Mouse (Mus musculus): ENCODE measurements at regions not wholly inside any gene's neighbourhood (a gene's known extent, or its start where the extent isn't known, plus 50 kb on each side); places are given as distances from the start of the nearest gene placed in this dataset.

DNA sequence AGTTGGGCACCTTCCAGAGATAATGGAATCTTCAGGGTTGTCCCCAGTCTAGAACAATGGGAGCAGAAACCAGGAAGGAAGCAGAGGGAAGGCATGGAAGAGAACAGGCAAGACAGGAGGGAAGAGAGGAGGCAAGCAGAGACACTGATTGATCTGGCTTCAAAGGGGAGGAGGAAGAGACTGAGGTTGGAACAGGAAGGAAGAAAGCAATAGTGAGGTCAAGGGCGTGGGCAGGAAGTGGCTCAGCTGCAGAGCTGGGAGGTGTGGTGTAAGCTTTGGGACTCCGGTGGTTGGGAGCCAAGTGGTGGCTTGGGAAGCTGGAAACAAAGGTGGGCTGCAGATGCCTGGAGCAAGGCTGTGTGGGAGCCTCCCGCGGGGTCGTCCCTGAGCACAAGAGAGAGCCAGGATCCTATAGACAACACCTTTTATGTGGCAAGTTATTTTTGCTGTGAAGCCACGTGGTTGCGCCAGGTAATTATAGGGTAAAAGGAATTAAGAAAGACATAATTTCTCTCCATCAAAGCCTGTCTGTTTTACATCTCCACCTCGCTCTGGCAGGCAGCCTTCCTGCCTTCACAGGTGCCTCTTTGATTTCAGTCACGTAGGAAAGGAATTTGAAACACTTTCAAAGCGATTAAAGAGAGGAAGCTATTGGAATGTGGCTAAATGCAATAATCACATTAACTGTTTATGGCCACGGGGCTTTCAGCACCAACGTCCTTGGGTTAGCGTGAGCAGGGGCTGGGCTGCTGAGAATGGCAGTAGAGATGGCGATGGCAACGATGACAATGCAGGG lies 237.3 kb upstream of the Wscd1 start:
- no peak for DNase-seq (ENCODE audit: low read depth)

DNA sequence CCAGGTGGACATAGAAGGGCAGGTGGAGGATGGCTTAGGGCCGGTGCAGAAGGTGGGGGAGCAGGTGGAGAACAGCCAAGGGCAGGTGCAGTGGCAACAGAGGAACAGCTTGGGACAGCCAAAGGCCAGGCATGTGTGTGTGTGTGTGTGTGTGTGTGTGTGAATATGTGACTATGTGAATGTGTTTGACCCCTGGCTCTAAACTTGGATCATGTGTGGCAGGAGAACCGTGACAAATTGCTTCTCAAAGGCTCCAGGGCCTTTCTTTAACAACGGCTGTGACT lies 236.7 kb upstream of the Wscd1 start:
- DNase-seq (ENCODE audit: low read depth) = no peak

DNA sequence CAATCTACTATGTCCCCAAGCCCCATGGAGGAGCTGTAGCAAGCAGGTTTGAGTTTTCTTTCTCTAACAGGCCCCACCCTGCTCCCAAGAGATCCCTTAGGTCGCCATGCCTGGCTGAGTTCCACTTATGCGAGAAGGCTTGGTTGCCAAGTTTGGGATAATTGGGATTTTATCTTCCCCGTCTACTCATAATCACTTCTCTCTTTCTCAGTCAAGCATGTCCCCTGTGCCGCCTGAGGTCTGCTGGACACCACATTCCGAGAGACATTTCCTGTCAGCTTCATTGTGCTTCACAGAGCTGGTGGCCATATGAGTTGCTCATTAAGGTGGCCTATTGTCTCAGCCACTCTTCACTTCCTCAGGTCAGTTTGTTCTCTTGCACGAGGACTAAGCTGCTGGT lies 234.5 kb upstream of the Wscd1 start:
- DNase-seq (ENCODE audit: low read depth) = no peak

DNA sequence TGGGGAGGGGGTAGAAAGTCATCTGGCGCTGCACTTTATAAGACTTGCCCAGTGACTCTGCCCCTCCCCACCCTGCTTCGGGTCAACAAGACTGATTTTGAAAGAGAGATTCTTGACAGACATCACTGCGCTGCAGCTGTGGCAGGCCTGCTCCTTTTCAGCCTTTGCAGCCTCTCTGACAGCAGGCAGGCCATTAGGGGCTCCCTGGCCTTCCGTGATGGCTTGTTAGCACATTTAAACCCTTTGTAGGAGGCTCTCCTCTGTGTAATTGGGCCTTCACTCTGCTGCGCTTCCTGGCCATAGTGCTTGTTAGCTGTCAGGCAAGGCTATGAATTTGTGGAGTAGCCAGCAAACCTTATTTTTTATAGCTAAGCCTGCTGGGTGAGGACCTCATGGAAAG lies 232.3 kb upstream of the Wscd1 start:
- DNase-seq (ENCODE audit: low read depth) = no peak

DNA sequence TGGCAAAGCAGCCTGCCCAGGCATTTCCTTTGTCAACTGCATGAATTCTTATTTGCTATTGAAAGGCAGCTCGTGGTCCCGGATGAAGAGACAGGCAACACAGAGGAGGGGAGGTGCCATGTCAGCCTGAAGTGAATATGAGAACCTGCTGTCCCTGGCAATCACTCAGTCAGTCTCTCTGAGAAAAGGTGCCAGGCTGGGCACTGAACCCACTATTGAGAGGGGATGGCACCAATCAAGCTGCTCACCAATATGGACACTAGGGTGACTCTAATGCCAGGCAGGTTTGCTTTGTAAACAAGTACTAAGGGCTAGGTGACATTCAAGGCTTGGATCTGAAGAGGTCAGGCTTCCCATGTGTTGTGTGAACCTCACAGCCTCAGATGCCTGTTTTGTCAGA lies 222.0 kb upstream of the Wscd1 start:
- DNase-seq (ENCODE audit: low read depth) = no peak

DNA sequence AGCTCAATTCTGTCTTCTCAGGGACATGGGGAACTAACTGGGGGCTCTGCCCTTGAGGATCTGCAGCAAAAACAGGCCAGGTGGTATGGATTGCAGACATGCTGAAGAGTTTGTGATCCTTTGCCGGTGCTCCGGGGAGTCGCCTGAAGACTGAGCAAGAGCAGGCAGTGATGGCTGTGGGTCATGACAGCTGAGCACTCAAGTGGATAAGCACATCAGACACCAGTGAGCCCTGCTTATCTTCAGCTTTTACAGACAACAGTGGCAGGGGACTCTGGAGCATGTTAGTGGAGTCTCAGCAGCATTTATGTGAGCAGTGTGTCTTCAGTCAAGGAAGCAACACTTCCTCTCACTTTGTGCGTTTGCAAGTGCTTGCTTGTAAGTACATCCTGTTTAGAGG lies 221.1 kb upstream of the Wscd1 start:
- DNase-seq (ENCODE audit: low read depth) = no peak

DNA sequence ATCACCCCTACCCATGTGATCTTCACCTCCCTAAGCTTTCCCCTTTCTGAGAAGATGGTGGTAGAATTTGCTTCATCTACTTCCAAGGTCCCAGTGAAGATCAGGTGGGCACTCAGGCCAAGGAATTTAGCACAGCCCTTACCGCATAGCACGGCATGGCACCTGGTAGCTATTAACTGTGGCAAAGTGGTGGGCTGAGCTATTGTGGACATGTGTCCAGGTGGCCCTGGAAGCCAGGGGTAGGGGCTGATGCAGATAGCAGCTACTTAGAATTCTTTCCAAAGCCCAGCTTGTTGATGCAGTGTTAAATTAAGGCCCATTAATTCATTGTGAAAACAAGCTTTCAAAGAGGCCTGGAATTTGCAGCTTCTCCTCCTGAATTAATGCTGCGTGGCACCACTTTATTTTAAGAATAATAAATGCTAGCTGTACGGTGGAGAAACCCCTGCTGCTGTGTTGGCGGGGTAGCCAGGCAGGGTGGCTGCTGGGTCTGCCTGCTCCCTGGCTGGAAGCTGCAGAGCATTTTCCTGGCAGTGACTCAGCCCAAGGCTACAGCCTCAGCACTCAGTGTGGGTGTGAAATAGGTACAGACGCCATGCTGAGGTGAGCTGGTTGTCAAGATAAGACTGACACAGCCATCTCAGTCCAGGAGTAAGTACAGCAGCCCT lies 208.4 kb upstream of the Wscd1 start:
- DNase-seq (ENCODE audit: low read depth) = no peak

DNA sequence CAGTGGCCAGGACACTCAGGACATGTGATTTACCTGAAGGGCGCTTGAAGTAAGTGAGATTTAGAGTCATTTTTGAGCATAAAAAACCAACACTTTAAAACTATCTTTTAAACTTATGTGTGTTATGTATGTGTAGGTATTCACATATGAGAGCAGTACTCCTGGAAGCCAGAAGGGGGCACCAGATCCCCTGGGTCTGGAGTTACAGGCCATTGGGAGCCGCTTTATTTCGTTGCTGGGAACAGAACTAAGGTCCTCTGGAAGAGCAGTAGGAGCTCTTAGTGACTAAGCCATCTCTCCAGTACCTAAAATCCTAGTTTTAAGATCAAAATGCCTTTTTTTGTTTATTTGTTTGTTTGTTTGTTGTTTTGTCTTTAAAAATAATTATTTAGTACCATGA lies 192.3 kb upstream of the Wscd1 start:
- DNase-seq (ENCODE audit: low read depth) = no peak

DNA sequence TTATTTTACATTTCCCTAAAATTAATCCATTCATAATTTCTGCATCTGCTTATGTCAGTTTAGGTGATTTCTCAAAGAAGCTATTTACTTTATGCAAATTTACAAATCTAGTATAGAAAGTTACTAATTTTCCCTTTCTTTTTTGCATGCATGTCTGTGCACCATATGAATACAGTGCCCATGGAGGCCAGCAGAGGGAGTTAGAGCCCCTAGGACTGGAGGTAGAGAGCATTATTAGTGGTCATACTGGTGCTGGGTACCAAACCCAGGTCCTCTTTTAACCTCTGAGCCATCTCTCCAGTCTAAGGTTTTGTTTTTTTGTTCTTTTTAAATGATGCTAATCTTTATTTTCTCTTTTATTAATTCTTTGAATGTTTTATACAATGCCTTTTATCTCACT lies 184.9 kb upstream of the Wscd1 start:
- no peak for DNase-seq (ENCODE audit: low read depth)

DNA sequence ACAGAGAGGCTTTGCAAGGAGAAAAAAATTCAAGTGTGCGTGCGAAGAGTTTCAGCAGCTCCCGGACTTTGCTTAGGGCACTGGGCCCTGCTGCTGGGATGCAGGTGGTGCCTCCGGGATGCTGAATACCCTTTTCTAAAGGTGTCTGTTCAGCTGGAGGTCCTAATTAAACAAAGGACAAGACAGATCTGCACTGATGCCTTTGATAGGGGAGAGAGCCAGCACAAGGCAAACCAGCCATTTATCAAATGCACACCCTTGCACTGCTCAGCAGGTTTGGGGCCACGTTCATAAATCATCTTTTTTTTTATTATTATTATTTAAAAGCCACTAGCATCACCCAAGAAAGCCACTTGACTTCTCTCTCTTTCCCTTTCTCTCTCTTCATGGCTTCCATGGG lies 172.9 kb upstream of the Wscd1 start:
- DNase-seq (ENCODE audit: low read depth) = no peak

DNA sequence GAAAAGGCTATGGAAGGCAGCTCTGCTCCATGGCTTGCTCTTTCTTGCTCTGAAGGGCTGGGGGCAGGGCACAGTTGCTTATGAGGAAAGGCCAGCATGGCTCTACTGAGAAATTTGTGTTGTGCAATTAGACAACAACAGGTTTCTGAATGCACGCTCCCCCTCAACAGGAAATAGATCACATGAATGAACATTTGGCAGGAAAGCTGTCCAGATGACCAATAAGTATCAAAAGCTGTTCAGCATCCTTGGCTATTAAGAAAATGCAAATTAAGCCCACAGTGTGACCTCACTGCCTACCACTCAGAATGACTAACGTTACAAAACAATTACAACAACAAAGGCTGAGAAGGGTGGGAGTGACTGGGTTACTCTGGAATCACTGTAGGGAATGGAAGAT lies 167.9 kb upstream of the Wscd1 start:
- no peak for DNase-seq (ENCODE audit: low read depth)

DNA sequence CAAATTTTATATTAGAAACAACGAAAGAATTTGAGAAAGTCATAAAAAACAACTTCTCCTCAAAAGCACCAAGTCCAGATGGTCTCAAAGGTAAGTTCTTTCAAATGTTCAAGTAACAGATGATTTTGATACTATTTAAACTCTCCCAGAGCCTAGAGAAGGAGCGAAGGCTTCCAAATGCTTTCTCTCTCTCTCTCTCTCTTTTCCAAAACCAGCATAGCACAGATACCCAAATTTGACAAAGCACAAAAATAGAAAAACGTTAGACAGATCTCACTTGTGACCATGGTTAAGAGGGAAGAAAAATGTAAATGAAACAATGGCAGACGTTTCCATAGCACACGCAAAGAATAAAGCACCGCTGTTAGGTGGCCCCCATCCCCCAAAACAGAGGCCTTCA lies 158.7 kb upstream of the Wscd1 start:
- DNase-seq (ENCODE audit: low read depth) = no peak

DNA sequence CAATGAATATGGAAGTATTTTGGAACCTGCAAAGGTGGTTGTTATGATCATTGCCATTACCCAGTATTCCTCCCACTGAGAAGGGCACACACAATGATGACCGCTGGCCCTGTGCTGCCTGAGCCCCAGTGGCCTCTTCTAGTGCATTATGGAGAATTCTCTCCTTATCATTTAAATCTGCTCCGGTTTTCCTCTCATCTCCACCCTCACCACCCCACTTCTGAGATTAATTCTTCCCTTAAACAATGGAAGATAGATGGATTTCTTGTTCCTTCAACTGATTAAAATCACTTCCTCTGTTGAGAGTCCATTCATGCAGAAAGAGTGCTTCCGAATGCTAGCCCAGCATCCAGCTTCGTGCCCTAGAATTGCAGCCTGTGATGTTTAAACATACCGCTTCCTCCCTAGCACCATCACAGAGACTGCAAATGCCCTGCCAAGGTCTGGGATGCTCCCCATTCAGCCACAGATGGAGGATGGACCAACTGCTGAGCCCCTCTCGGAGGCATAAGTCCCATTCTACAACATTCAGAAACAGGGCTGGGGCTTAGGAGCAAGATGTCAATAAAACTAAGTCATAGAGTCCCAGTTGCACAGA lies 155.4 kb upstream of the Wscd1 start:
- DNase-seq (ENCODE audit: low read depth) = no peak

DNA sequence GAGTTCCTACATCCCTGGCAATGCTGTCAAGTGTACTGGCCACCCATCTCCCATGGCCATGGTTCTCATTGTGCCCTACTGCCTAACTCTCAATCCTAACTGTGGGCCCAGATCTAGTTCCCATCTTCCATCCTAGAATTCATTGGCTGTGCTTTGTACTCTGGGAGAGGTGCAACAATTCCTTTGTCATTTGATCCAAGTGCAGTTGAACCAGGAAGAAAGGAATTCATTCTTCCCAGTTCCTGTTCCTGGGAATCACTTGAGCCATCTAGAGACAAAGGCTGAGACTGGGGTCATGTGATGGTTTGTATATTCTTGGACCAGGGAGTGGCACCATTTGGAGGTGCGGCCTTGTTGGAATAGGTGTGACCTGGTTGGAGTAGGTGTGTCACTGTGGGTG lies 152.0 kb upstream of the Wscd1 start:
- DNase-seq (ENCODE audit: low read depth) = no peak

DNA sequence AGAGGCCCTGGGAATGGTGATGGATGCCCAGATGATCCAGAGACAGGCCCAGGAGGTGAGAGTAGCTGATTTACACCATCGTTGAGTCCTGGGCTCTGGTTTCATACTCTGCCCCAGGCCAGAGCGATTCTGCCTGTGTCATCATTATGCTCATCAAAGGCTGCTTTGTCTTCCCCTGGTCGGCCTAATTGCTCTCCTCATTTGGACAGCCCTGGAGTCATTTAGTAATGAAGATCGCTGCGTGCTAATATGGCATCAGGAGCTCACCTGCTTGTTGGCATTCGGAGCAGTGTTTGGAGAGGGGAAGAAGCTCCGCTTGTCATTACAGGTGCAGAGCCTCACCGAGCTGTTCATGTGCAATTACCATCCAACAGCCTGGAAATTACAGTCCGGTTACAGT lies 138.9 kb upstream of the Wscd1 start:
- DNase-seq (ENCODE audit: low read depth) = no peak

DNA sequence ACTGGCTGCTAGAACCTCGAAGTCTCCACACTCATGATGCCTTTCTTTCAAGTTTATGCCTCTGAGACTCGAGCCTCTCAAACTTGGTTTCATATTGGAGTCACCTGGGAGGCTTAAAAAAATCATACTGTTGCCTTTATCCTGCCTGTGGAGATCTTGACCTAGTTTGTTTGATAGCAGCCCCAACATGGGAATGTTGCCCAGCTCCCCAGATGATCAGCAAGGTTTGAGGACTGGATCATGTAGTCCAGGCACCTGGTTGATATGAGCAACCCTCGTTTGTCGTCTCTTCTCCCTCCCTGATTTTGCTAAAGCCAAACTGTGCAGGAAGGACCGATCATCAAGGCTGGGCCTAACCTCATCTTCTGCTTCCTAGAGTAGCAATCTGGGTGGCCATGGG lies 134.2 kb upstream of the Wscd1 start:
- no peak for DNase-seq (ENCODE audit: low read depth)

DNA sequence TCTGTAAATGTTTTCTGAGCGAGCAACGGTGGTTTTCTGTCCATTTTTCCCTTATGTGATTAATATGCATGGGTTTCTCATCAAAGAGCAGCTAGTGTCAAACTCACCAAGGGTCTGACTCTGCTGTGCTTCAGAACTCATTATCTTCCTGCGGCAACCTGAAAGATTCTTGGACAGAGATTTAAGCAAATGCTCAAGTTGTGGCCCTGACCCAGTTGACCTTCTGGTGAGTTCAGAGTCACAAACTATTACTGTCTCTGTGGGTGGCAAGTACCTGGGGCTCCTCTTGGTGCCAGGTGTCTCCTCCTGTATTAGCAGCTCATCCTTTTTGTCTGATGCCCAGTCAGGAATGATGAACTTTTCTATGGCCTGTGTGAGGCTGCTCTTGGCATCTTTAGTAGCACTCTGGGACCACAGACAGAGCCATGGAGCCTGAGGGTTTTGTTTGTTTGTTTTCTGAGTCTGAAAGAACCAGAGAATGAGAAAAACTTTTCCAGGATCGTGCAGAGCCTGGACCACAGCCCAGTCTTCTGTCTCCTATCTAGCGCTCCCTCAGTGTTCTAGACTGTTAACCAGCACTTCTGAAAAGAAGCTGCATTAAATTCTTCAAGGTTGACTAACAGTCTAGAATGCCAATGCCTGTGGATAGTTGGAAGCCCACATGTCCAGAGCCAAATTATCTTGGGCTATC lies 124.1 kb upstream of the Wscd1 start:
- DNase-seq (ENCODE audit: low read depth) = no peak

DNA sequence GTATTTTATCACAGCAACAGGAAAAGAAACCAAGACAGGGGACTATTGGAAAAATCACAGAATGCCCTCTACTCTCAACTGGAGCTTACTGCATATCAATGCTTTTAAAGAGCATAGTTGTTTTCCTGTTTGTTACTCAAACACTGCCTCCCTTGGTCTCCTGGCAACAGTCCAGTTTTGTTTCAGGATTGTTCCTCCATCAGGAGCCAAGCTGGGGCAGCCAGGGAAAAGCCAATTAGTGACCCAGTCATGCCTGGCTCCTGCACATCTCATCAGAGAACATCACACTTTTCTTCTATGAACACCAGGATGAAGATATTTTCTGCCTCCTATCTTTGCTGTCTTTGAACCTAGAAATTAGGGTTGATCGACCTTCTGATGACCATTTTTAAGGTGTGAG lies 113.6 kb upstream of the Wscd1 start:
- no peak for DNase-seq (ENCODE audit: low read depth)

DNA sequence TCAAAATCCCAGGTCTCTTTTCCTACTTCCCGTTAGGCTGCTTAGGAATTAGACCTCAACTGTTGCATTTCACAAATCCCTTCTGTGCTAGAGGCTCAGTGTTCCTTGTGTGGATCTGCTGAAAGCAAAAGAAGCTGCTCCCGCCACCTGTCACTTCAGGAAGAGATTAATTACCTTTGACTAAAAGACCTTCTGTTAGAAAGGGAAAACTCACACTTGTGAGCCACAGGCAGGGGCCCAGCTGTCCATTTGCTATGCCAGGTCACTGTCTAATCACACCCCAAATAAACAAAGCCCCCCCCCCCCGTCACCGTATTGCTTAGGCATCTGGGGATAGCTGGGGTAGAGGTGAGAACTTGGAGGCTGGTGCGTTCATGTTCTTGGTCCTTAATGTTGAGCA lies 112.9 kb upstream of the Wscd1 start:
- DNase-seq (ENCODE audit: low read depth) = no peak

DNA sequence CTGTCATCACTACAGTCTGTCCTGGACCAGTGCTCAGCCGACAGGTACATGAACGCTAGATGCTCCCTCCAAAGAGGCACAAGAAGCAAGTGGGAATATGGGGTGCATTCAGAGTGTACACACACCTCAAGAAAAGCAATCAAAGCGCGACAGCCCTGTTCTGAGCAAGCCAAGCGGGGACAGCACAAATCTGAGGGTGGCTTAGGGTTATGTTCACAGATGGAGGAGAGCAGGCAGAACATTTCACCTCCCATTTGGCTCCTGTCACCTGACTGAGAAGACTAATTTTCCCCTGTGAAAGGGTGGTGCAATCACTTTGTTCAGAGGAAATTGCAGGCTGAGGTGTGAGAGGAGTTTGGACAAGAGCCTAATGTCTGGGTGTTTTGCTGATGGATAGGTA lies 106.8 kb upstream of the Wscd1 start:
- DNase-seq (ENCODE audit: low read depth) = no peak

DNA sequence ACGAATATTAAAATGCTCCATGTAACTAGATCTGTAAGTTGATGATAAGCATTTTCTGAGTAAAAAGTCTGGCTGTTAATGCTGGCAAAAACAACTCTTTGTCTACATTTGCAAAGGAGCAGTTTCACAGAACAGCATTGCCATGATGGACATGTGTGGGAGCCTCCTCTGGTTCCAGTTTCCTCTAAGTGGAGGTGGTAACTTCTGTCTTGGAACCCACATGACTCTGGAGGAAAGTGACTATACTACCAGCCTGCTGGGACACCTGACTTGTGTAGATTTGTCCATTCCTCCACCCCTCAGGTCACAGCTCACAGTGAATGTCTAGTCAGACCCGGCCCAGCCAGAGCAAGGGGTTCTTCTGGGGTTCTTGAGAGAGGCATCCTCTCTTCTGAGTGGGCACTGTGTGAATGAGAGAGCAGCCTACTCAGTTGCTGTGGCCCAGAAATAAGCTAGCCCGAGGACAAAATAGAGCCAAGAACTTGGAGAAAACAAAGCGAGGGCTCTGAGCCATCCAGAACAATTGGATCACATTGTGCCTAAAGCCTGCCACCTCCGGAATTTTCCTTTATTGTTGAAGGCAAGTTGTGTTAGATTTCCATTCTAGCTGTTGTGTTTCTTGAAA lies 97.9 kb upstream of the Wscd1 start:
- no peak for DNase-seq (ENCODE audit: low read depth)

DNA sequence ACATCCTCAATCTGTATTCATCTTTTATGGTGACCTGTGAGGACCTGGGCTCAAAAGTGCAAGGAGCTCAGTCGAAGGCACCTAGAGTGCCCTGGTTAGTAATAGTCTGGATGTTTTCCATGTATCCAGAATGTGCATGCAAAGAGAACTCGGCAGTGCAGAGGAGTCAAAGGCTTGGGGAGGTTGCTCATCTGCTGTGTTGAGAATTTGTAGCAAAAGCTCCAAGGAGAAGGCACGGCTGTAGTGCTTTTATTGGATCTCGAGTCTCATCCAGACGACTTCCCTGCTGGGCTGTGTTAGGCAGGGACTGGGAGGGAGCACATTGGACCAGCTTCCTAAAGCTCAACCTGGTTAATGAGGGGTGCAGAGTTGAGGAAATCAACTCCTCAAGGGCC lies 97.3 kb upstream of the Wscd1 start:
- DNase-seq (ENCODE audit: low read depth) = no peak

DNA sequence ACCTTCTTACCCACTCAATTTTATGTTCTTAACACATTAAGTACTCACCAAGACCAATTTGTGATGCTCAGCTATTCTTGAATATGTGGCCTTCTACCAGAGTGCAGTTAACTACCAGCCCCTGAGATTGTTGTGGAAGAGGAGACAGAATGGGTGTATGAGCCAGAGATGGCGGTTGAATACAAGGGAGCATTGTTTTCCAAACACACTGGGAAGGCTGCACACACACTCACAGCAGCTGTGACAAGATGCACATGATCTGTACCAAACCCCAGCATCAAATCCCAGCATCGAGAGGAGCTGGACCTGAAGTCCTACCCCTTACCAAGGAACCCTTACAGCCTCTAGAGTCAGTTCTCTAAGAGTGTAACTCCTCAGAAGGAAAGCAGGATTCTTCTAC lies 91.4 kb upstream of the Wscd1 start:
- no peak for DNase-seq (ENCODE audit: low read depth)
